Comparison of ENCODE assay signal across 18 mouse cellular contexts in the genomic region with DNA sequence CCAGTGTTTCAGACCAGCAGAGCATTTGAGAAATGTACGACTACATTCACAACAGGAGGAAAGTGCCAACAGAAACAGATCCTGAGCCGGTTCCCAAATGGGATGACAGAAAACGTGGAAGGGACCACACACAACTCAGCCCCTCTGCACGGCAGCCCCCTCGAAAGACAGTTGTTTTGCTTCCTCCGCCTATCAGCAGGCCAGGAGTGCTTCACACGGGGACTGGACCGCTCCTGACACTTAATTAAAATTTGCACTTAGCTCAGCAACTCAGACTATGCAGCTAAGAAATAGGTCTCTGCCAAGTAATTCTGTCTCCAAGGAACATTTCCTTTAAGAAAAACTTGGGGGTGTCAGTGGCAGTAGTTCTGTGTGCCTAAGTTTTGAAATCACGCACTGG.
DNase-seq lines count a peak whose midpoint lies in the region; ATAC-seq lines count a peak whose summit lies in the region.
"Had no signal": no experiment of that assay in that cellular context is flagged by ENCODE, and none has a peak within 500 bp of the region (broad histone marks: within the 10 kb centered on the region; RNA-seq: fewer than 3 reads in every experiment).

No protein-coding gene starts in this region.

- 0 out of 2 replicates have a peak, but pooled peaks cover 3% of the 10 kb centered on the region for H3K4me1 ChIP-seq in lung, embryonic 16.5 days (replicated peaks; ENCODE audit: control insufficient read depth, insufficient read depth, low read length)
- H3K4me1 ChIP-seq in limb, embryonic 10.5 days: peaks cover 49% of the 10 kb centered on the region
- H3K4me1 ChIP-seq in limb, embryonic 13.5 days: peaks cover 42% of the 10 kb centered on the region
- no peaks in the 10 kb centered on the region for H3K4me1 ChIP-seq in forebrain, embryonic 15.5 days

- H3K27ac ChIP-seq in lung, embryonic 16.5 days (ENCODE audit: low read length): no peak overlapping the region
- no peak overlapping the region; the same call in 1 of the 2 replicates for H3K27ac ChIP-seq in limb, embryonic 10.5 days
- H3K27ac ChIP-seq in limb, embryonic 13.5 days: no peak overlapping the region
- no peak overlapping the region for H3K27ac ChIP-seq in forebrain, embryonic 15.5 days (replicated peaks)
- H3K27ac ChIP-seq: embryonic facial prominence, embryonic 10.5 days; heart, embryonic 15.5 days had no signal

- H3K27me3 ChIP-seq in lung, embryonic 16.5 days (ENCODE audit: control insufficient read depth, insufficient read depth, low read depth, low read length): no peaks in the 10 kb centered on the region
- H3K27me3 ChIP-seq in limb, embryonic 10.5 days (ENCODE audit: low read depth, poor library complexity, severe bottlenecking): peaks cover 66% of the 10 kb centered on the region
- H3K27me3 ChIP-seq in limb, embryonic 13.5 days: peaks cover 65% of the 10 kb centered on the region
- no peaks in the 10 kb centered on the region for H3K27me3 ChIP-seq in forebrain, embryonic 15.5 days

- no peak overlapping the region for H3K9ac ChIP-seq in lung, embryonic 16.5 days (ENCODE audit: low read length)
- no peak overlapping the region for H3K9ac ChIP-seq in limb, embryonic 13.5 days
- no peak overlapping the region for H3K9ac ChIP-seq in forebrain, embryonic 15.5 days (replicated peaks)
- H3K9ac ChIP-seq: heart, embryonic 15.5 days had no signal

- peak; percentile 10 for DNase-seq in heart, postnatal 4 days
- DNase-seq in heart, adult 9 months (ENCODE audit: low spot score in 2 of 2): no peak
- DNase-seq in lung, postnatal 4 days: no peak
- peak; percentile 31 for DNase-seq in limb, embryonic 10.5 days (ENCODE audit: low spot score)
- DNase-seq: adrenal gland, adult 2 months; adrenal gland, postnatal 25 days; cerebellum, adult 2 months; cerebellum, postnatal 10 days; gastrocnemius, postnatal 36 days; heart, adult 11 months; heart, postnatal 14 days had no signal

- no peaks in the 10 kb centered on the region for H3K36me3 ChIP-seq in lung, embryonic 16.5 days (ENCODE audit: control insufficient read depth, insufficient read depth, low read length)
- H3K36me3 ChIP-seq in limb, embryonic 10.5 days: no peaks in the 10 kb centered on the region
- no peaks in the 10 kb centered on the region for H3K36me3 ChIP-seq in limb, embryonic 13.5 days
- H3K36me3 ChIP-seq in forebrain, embryonic 15.5 days: no peaks in the 10 kb centered on the region
- H3K36me3 ChIP-seq: embryonic facial prominence, embryonic 10.5 days; heart, embryonic 15.5 days had no signal

- WGBS in lung, embryonic 16.5 days: 26% methylated on average over 9 of the region's 9 CpGs
- WGBS in limb, embryonic 10.5 days: 49% methylated on average over 9 of the region's 9 CpGs
- 29% methylated on average over 9 of the region's 9 CpGs for WGBS in limb, embryonic 13.5 days
- WGBS in forebrain, embryonic 15.5 days: 34% methylated on average over 9 of the region's 9 CpGs

- peak; percentile 71 for ATAC-seq in lung, embryonic 16.5 days (ENCODE audit: low read depth)
- no peak for ATAC-seq in limb, embryonic 13.5 days (ENCODE audit: low FRiP score, low read depth)
- no peak for ATAC-seq in forebrain, embryonic 15.5 days (replicated peaks)
- ATAC-seq: forebrain, embryonic 14.5 days; hindbrain, embryonic 16.5 days had no signal

- no peak overlapping the region for H3K4me3 ChIP-seq in lung, embryonic 16.5 days (ENCODE audit: low read length)
- no peak overlapping the region for H3K4me3 ChIP-seq in limb, embryonic 10.5 days
- H3K4me3 ChIP-seq in limb, embryonic 13.5 days: no peak overlapping the region
- no peak overlapping the region for H3K4me3 ChIP-seq in forebrain, embryonic 15.5 days
- H3K4me3 ChIP-seq: embryonic facial prominence, embryonic 10.5 days; heart, embryonic 15.5 days had no signal

- H3K4me2 ChIP-seq in lung, embryonic 16.5 days (ENCODE audit: low read depth, low read length): no peak overlapping the region
- H3K4me2 ChIP-seq in limb, embryonic 13.5 days (replicated peaks): peak overlapping the region; percentile 27; the same call in 1 of the 2 replicates
- no peak overlapping the region for H3K4me2 ChIP-seq in forebrain, embryonic 15.5 days (replicated peaks)
- H3K4me2 ChIP-seq: heart, embryonic 15.5 days had no signal

- no peaks in the 10 kb centered on the region for H3K9me3 ChIP-seq in lung, embryonic 16.5 days (ENCODE audit: control insufficient read depth, low read length)
- H3K9me3 ChIP-seq in limb, embryonic 10.5 days (replicated peaks): no peaks in the 10 kb centered on the region
- no peaks in the 10 kb centered on the region for H3K9me3 ChIP-seq in limb, embryonic 13.5 days
- H3K9me3 ChIP-seq in forebrain, embryonic 15.5 days: no peaks in the 10 kb centered on the region
- H3K9me3 ChIP-seq: embryonic facial prominence, embryonic 10.5 days; heart, embryonic 15.5 days had no signal

Comparison
In these comparisons a context has a peak if more than half of its experiments do, and no peak if none do; other contexts are left out.
1. DNase-seq: peak in heart, postnatal 4 days (single experiment) and limb, embryonic 10.5 days (single experiment); none in heart, adult 9 months (0 of 2) and lung, postnatal 4 days (0 of 2).